Mouse (Mus musculus) liver, adult 2 months (tissue): ENCODE measurements around the gene Bmpr1b.

ENCODE experiments used
- CTCF ChIP-seq: fragments of 200-500 bp; IDR thresholded peaks from 2 replicates; pipeline ENCODE4 v1.5.1; 2011; ENCODE audit warnings: low read depth, low read length, control low read depth
- POLR2A ChIP-seq: fragments of 200-500 bp; IDR thresholded peaks from 2 replicates; pipeline ENCODE4 v1.6.1; 2011; ENCODE audit warnings: low read length, control low read depth; ENCODE audit not compliant: insufficient read depth; ENCODE audit errors: extremely low read depth

- no peak for TF ChIP-seq POLR2A
- TF ChIP-seq CTCF = no peak
Measured at GRCm38 (mm10) chr3:142089684-142090083, 79.5 kb downstream of the Bmpr1b start.
